Mouse (Mus musculus) cortical plate, adult 2 months (tissue): ENCODE results near the gene Atp6v0a1.
A peak's percentile ranks its signal among the peaks of the same experiment; 100 is the strongest.

ENCODE experiments used
- CTCF ChIP-seq: fragments of 200-500 bp; IDR thresholded peaks from 2 replicates; pipeline ENCODE4 v1.5.1; 2011; ENCODE audit warnings: mild to moderate bottlenecking, control low read depth, low read length; ENCODE audit not compliant: insufficient read depth; ENCODE audit errors: extremely low read depth
- POLR2A ChIP-seq: fragments of 200-500 bp; IDR thresholded peaks from 2 replicates; pipeline ENCODE4 v1.6.1; 2011; ENCODE audit warnings: mild to moderate bottlenecking, low read length, control low read depth; ENCODE audit not compliant: insufficient read depth; ENCODE audit errors: extremely low read depth

- TF ChIP-seq CTCF (peak; percentile 68), POLR2A (no peak)
These were observed 49.8 kb upstream of the Atp6v0a1 start for GRCm38 (mm10) chr11:100959464-100959810.
